ENCODE assay signal across 14 mouse cellular contexts in genomic region chr5:111805761-111806191, GRCm38 (mm10).
DNase-seq lines count a peak whose midpoint lies in the region; ATAC-seq and TF ChIP-seq lines count a peak whose summit lies in the region.
"Had no signal": no experiment of that assay in that cellular context is flagged by ENCODE, and none has a peak within 500 bp of the region (broad histone marks: within the 10 kb centered on the region; RNA-seq: fewer than 3 reads in every experiment).

No protein-coding gene starts in this region.

- no peak overlapping the region for H3K9ac ChIP-seq in hindbrain, embryonic 11.5 days (ENCODE audit: low read depth, low read length)
- H3K9ac ChIP-seq in hindbrain, embryonic 14.5 days, result no peak overlapping the region
- no peak overlapping the region for H3K9ac ChIP-seq in intestine, postnatal 0 days (ENCODE audit: low read depth, low read length)
- H3K9ac ChIP-seq: hindbrain, embryonic 15.5 days; neural tube, embryonic 15.5 days had no signal

- no peaks in the 10 kb centered on the region for H3K9me3 ChIP-seq in hindbrain, embryonic 11.5 days (ENCODE audit: control insufficient read depth, low read length)
- H3K9me3 ChIP-seq in hindbrain, embryonic 14.5 days (ENCODE audit: control insufficient read depth, low read length), result no peaks in the 10 kb centered on the region
- no peaks in the 10 kb centered on the region for H3K9me3 ChIP-seq in limb, embryonic 10.5 days (replicated peaks)
- no peaks in the 10 kb centered on the region for H3K9me3 ChIP-seq in intestine, postnatal 0 days (ENCODE audit: control insufficient read depth)
- H3K9me3 ChIP-seq: hindbrain, embryonic 15.5 days; neural tube, embryonic 15.5 days had no signal

- 45% methylated on average over 17 of the region's 17 CpGs for WGBS in hindbrain, embryonic 11.5 days
- WGBS in hindbrain, embryonic 14.5 days, result 50% methylated on average over 17 of the region's 17 CpGs
- WGBS in limb, embryonic 10.5 days, result 10% methylated on average over 17 of the region's 17 CpGs
- WGBS in intestine, postnatal 0 days, result 21% methylated on average over 17 of the region's 17 CpGs

- H3K27me3 ChIP-seq in hindbrain, embryonic 11.5 days (ENCODE audit: control insufficient read depth, insufficient read depth, low read length), result no peaks in the 10 kb centered on the region
- no peaks in the 10 kb centered on the region for H3K27me3 ChIP-seq in hindbrain, embryonic 14.5 days (ENCODE audit: control insufficient read depth, insufficient read depth, low read length)
- peaks cover 95% of the 10 kb centered on the region for H3K27me3 ChIP-seq in limb, embryonic 10.5 days (ENCODE audit: low read depth, poor library complexity, severe bottlenecking)
- no peaks in the 10 kb centered on the region for H3K27me3 ChIP-seq in intestine, postnatal 0 days (replicated peaks; ENCODE audit: control insufficient read depth, insufficient read depth, low read length)
- H3K27me3 ChIP-seq: hindbrain, embryonic 15.5 days had no signal

- no peaks in the 10 kb centered on the region for H3K36me3 ChIP-seq in hindbrain, embryonic 11.5 days (ENCODE audit: control insufficient read depth, insufficient read depth, low read length)
- no peaks in the 10 kb centered on the region for H3K36me3 ChIP-seq in hindbrain, embryonic 14.5 days (replicated peaks; ENCODE audit: control insufficient read depth, insufficient read depth)
- H3K36me3 ChIP-seq in limb, embryonic 10.5 days, result no peaks in the 10 kb centered on the region
- H3K36me3 ChIP-seq in intestine, postnatal 0 days (ENCODE audit: control insufficient read depth, insufficient read depth), result no peaks in the 10 kb centered on the region
- H3K36me3 ChIP-seq: G1E; hindbrain, embryonic 15.5 days; neural tube, embryonic 15.5 days had no signal

- no peaks in the 10 kb centered on the region; the same call in 1 of the 2 replicates for H3K4me1 ChIP-seq in hindbrain, embryonic 11.5 days (replicated peaks; ENCODE audit: control insufficient read depth, insufficient read depth, low read length)
- no peaks in the 10 kb centered on the region for H3K4me1 ChIP-seq in hindbrain, embryonic 14.5 days (replicated peaks; ENCODE audit: control insufficient read depth, insufficient read depth, low read length)
- H3K4me1 ChIP-seq in limb, embryonic 10.5 days, result peaks cover 56% of the 10 kb centered on the region
- no peaks in the 10 kb centered on the region for H3K4me1 ChIP-seq in intestine, postnatal 0 days (replicated peaks; ENCODE audit: control insufficient read depth, insufficient read depth, low read length)
- H3K4me1 ChIP-seq: hindbrain, embryonic 15.5 days had no signal

- peak; percentile 29 for DNase-seq in hindbrain, embryonic 11.5 days (ENCODE audit: low spot score)
- no peak for DNase-seq in hindbrain, embryonic 14.5 days (ENCODE audit: low spot score)
- DNase-seq in 416B (ENCODE audit: low read depth), result peak; percentile 55
- peak; percentile 73 for DNase-seq in embryo, embryonic 10.5 days (ENCODE audit: low spot score)
- peak; percentile 80 for DNase-seq in limb, embryonic 10.5 days (ENCODE audit: low spot score)
- DNase-seq in Muller cell, postnatal 12 days (ENCODE audit: inconsistent ontology term), result no peak
- DNase-seq: cerebellum, postnatal 14 days; thymus, postnatal 14 days had no signal

- no peak for ATAC-seq in hindbrain, embryonic 11.5 days (ENCODE audit: low FRiP score)
- ATAC-seq in hindbrain, embryonic 14.5 days (ENCODE audit: low FRiP score), result no peak
- ATAC-seq in activated CD4-positive, CD25-positive, alpha-beta regulatory T cell, adult 4 months, result no peak
- ATAC-seq in intestine, postnatal 0 days, result no peak

- H3K4me3 ChIP-seq in hindbrain, embryonic 11.5 days (ENCODE audit: low read depth, low read length), result no peak overlapping the region
- no peak overlapping the region for H3K4me3 ChIP-seq in hindbrain, embryonic 14.5 days (replicated peaks; ENCODE audit: low read length)
- peak overlapping the region; percentile 4; the same call in 1 of the 2 replicates for H3K4me3 ChIP-seq in limb, embryonic 10.5 days
- no peak overlapping the region for H3K4me3 ChIP-seq in intestine, postnatal 0 days (ENCODE audit: low read depth, low read length)
- H3K4me3 ChIP-seq: hindbrain, embryonic 15.5 days; left cerebral cortex, adult 2 months; neural tube, embryonic 15.5 days had no signal

- H3K4me2 ChIP-seq in hindbrain, embryonic 11.5 days (replicated peaks; ENCODE audit: low read depth, low read length), result no peak overlapping the region
- no peak overlapping the region for H3K4me2 ChIP-seq in hindbrain, embryonic 14.5 days (replicated peaks)
- no peak overlapping the region for H3K4me2 ChIP-seq in intestine, postnatal 0 days (replicated peaks; ENCODE audit: low read depth)
- H3K4me2 ChIP-seq: hindbrain, embryonic 15.5 days; neural tube, embryonic 15.5 days had no signal

- H3K27ac ChIP-seq in hindbrain, embryonic 11.5 days (ENCODE audit: low read depth, low read length), result no peak overlapping the region
- no peak overlapping the region for H3K27ac ChIP-seq in hindbrain, embryonic 14.5 days
- peak overlapping the region; percentile 56; the same call in 1 of the 2 replicates for H3K27ac ChIP-seq in limb, embryonic 10.5 days
- no peak overlapping the region for H3K27ac ChIP-seq in intestine, postnatal 0 days (ENCODE audit: low read depth, low read length)
- H3K27ac ChIP-seq: hindbrain, embryonic 15.5 days; left cerebral cortex, adult 2 months; neural tube, embryonic 15.5 days had no signal

- TF ChIP-seq CTCF in intestine, postnatal 0 days (IDR thresholded peaks at IDR 0.05; ENCODE audit: low read depth), result no peak

Comparison
In these comparisons a context has a peak if more than half of its experiments do, and no peak if none do; other contexts are left out.
1. DNase-seq: peak in hindbrain, embryonic 11.5 days (single experiment), 416B (single experiment), embryo, embryonic 10.5 days (single experiment) and limb, embryonic 10.5 days (single experiment); none in hindbrain, embryonic 14.5 days (single experiment) and Muller cell, postnatal 12 days (single experiment).